Mouse (Mus musculus): ENCODE results near the gene Kalrn.

Gene Kalrn

GRCm38 (mm10) chr16:34262731-34263460 is 310.4 kb downstream of the Kalrn start:
- no peak for DNase-seq (ENCODE audit: low read depth, low spot score)

- DNase-seq (ENCODE audit: low read depth, low spot score) = no peak
Observed at GRCm38 (mm10) chr16:34260971-34261924, 312.1 kb downstream of the Kalrn start.

- no peak for DNase-seq (ENCODE audit: low read depth, low spot score)
Observed at GRCm38 (mm10) chr16:34254646-34255022, 318.7 kb downstream of the Kalrn start.

GRCm38 (mm10) chr16:34254002-34254645 is 319.2 kb downstream of the Kalrn start:
- no peak for DNase-seq (ENCODE audit: low read depth, low spot score)

GRCm38 (mm10) chr16:34252670-34253069 is 320.7 kb downstream of the Kalrn start:
- no peak for DNase-seq (ENCODE audit: low read depth, low spot score)

- no peak for DNase-seq (ENCODE audit: low read depth, low spot score)
Observed at GRCm38 (mm10) chr16:34248256-34248655, 325.1 kb downstream of the Kalrn start.

GRCm38 (mm10) chr16:34241936-34242729 is 331.2 kb downstream of the Kalrn start:
- DNase-seq (ENCODE audit: low read depth, low spot score) = no peak

GRCm38 (mm10) chr16:34239618-34240017 is 333.7 kb downstream of the Kalrn start:
- DNase-seq (ENCODE audit: low read depth, low spot score) = no peak

- DNase-seq (ENCODE audit: low read depth, low spot score) = no peak
Observed at GRCm38 (mm10) chr16:34236898-34237611, 336.3 kb downstream of the Kalrn start.

- no peak for DNase-seq (ENCODE audit: low read depth, low spot score)
Observed at GRCm38 (mm10) chr16:34235086-34235485, 338.2 kb downstream of the Kalrn start.

GRCm38 (mm10) chr16:34231952-34232351 is 341.4 kb downstream of the Kalrn start:
- DNase-seq (ENCODE audit: low read depth, low spot score) = no peak

- no peak for DNase-seq (ENCODE audit: low read depth, low spot score)
Observed at GRCm38 (mm10) chr16:34231146-34231545, 342.2 kb downstream of the Kalrn start.

- no peak for DNase-seq (ENCODE audit: low read depth, low spot score)
Observed at GRCm38 (mm10) chr16:34229350-34229749, 344.0 kb downstream of the Kalrn start.

- no peak for DNase-seq (ENCODE audit: low read depth, low spot score)
Observed at GRCm38 (mm10) chr16:34228661-34229060, 344.7 kb downstream of the Kalrn start.

- no peak for DNase-seq (ENCODE audit: low read depth, low spot score)
Observed at GRCm38 (mm10) chr16:34212160-34212559, 361.2 kb downstream of the Kalrn start.

GRCm38 (mm10) chr16:34211243-34211642 is 362.1 kb downstream of the Kalrn start:
- DNase-seq (ENCODE audit: low read depth, low spot score) = no peak

- DNase-seq (ENCODE audit: low read depth, low spot score) = no peak
Observed at GRCm38 (mm10) chr16:34208748-34209147, 364.6 kb downstream of the Kalrn start.

GRCm38 (mm10) chr16:34207972-34208371 is 365.4 kb downstream of the Kalrn start:
- no peak for DNase-seq (ENCODE audit: low read depth, low spot score)

- no peak for DNase-seq (ENCODE audit: low read depth, low spot score)
Observed at GRCm38 (mm10) chr16:34204527-34205139, 368.7 kb downstream of the Kalrn start.

- DNase-seq (ENCODE audit: low read depth, low spot score) = no peak
Observed at GRCm38 (mm10) chr16:34199543-34199942, 373.8 kb downstream of the Kalrn start.
